Mouse (Mus musculus): Measurements from ENCODE around the gene Sult1e1.

DNA sequence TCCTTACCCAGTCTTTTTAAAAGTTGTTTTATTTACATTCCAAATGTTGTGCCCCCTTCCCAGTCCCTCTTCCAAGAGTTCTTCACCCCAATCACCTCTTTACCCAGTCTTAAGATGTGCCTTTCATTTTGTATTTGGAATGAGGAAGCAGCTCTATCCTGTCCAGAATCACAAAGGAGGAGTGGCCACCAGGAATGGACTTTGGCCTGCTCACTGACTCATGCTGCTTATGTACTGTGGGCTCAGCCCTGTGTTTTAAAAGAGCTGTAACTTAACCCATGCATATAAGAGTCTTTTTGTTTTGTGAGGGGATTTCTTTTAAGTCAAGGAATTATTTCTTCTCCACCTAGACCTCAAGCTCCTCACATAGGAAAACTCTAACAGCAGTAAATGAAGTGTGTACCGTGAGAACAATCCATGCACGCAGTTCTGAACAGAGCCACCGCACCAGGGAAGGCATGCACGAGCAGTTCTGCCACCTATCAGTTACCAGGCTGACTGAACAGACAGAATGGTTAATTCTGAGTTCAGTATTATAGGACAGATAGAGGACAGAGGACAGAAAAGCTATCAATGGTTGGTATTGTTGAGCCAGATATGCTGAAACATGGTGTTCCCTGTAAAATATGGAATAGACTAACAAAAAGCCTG lies 55.3 kb downstream of the Sult1e1 start:
- TF ChIP-seq CTCF (IDR thresholded peaks at IDR 0.05; ENCODE audit: control insufficient read depth, insufficient read depth, insufficient read length) (no peak), CEBPB (IDR thresholded peaks at IDR 0.05; ENCODE audit: low read depth) (no peak), MYOG (IDR thresholded peaks at IDR 0.05; ENCODE audit: control insufficient read depth, extremely low read depth, insufficient read length) (no peak), USF1 (IDR thresholded peaks at IDR 0.05; ENCODE audit: low read depth) (no peak)
